Comparison of ENCODE assay signal across 15 mouse cellular contexts in the genomic region with DNA sequence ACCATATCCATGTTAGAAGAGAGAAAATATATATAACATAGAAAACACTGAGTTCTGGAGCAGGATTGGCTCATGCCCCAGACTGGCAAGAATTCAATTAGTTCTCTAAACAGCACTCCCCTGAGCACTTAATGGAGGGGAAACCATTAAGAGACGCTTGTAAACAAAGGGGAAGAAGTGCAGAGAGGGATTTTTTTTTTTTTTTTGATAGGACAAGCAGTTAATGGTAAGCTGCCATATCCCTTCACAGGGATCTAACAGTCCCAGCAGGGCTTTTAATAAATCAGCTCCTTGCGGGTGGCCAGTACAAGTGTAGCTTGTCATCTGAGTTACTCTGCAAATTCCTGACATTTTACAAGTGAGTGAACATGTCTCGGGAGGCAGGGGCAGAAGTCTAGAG.
DNase-seq lines count a peak whose midpoint lies in the region; ATAC-seq and TF ChIP-seq lines count a peak whose summit lies in the region.
"Had no signal": no experiment of that assay in that cellular context is flagged by ENCODE, and none has a peak within 500 bp of the region (broad histone marks: within the 10 kb centered on the region; RNA-seq: fewer than 3 reads in every experiment).

No protein-coding gene starts in this region.

- H3K36me3 ChIP-seq in heart, embryonic 15.5 days = no peaks in the 10 kb centered on the region
- H3K36me3 ChIP-seq in limb, embryonic 14.5 days (ENCODE audit: control insufficient read depth, insufficient read depth, low read length) = no peaks in the 10 kb centered on the region
- H3K36me3 ChIP-seq: embryonic facial prominence, embryonic 13.5 days; G1E; liver, embryonic 12.5 days had no signal

- H3K9me3 ChIP-seq in heart, embryonic 15.5 days (replicated peaks) = no peaks in the 10 kb centered on the region
- H3K9me3 ChIP-seq in limb, embryonic 14.5 days (ENCODE audit: control insufficient read depth, low read length) = no peaks in the 10 kb centered on the region
- H3K9me3 ChIP-seq: embryonic facial prominence, embryonic 13.5 days; G1E; liver, embryonic 12.5 days had no signal

- WGBS in heart, embryonic 15.5 days = 19% methylated on average over 3 of the region's 3 CpGs
- WGBS in limb, embryonic 14.5 days = 7% methylated on average over 3 of the region's 3 CpGs

- no peaks in the 10 kb centered on the region for H3K27me3 ChIP-seq in heart, embryonic 15.5 days
- H3K27me3 ChIP-seq in limb, embryonic 14.5 days (ENCODE audit: control insufficient read depth, insufficient read depth, low read length) = no peaks in the 10 kb centered on the region
- H3K27me3 ChIP-seq: embryonic facial prominence, embryonic 13.5 days; liver, embryonic 12.5 days had no signal

- no peak overlapping the region for H3K4me3 ChIP-seq in heart, embryonic 15.5 days
- H3K4me3 ChIP-seq in limb, embryonic 14.5 days (replicated peaks; ENCODE audit: low read length) = no peak overlapping the region
- H3K4me3 ChIP-seq: embryonic facial prominence, embryonic 13.5 days; liver, embryonic 12.5 days had no signal

- H3K4me1 ChIP-seq in heart, embryonic 15.5 days (replicated peaks) = peaks cover 12% of the 10 kb centered on the region
- H3K4me1 ChIP-seq in limb, embryonic 14.5 days (ENCODE audit: control insufficient read depth, insufficient read depth, low read length) = no peaks in the 10 kb centered on the region
- H3K4me1 ChIP-seq: liver, embryonic 12.5 days had no signal

- H3K4me2 ChIP-seq in heart, embryonic 15.5 days = no peak overlapping the region
- H3K4me2 ChIP-seq in limb, embryonic 14.5 days (replicated peaks; ENCODE audit: low read depth, low read length, severe bottlenecking) = no peak overlapping the region
- H3K4me2 ChIP-seq: embryonic facial prominence, embryonic 13.5 days; liver, embryonic 12.5 days had no signal

- H3K27ac ChIP-seq in heart, embryonic 15.5 days = 0 out of 2 replicates have a peak overlapping the region, but pooled peaks have one; percentile 15
- no peak overlapping the region for H3K27ac ChIP-seq in limb, embryonic 14.5 days (replicated peaks; ENCODE audit: low read depth, low read length)
- H3K27ac ChIP-seq: embryonic facial prominence, embryonic 13.5 days; liver, embryonic 12.5 days; macrophage had no signal

- TF ChIP-seq POLR2A in limb, embryonic 14.5 days (IDR thresholded peaks at IDR 0.05; ENCODE audit: borderline replicate concordance, extremely low read depth, insufficient read depth, insufficient read length) = no peak

- H3K9ac ChIP-seq in heart, embryonic 15.5 days = no peak overlapping the region
- H3K9ac ChIP-seq in limb, embryonic 14.5 days (ENCODE audit: low read depth, low read length, severe bottlenecking) = no peak overlapping the region
- H3K9ac ChIP-seq: embryonic facial prominence, embryonic 13.5 days; liver, embryonic 12.5 days had no signal

- ATAC-seq in heart, embryonic 15.5 days (replicated peaks; ENCODE audit: insufficient number of reproducible peaks, insufficient read depth, low FRiP score, low read depth) = no peak
- ATAC-seq in limb, embryonic 14.5 days (ENCODE audit: low FRiP score, low read depth) = no peak
- no peak for ATAC-seq in inflammation-experienced regulatory T-cells, adult 6 months
- ATAC-seq: intestine, embryonic 16.5 days; liver, embryonic 12.5 days had no signal

- no peak for DNase-seq in heart, adult 18-20 months
- peak; percentile 12 for DNase-seq in adipocyte (ENCODE audit: low spot score)
- peak; percentile 13 for DNase-seq in kidney, adult 9 months
- DNase-seq in limb, embryonic 14.5 days (ENCODE audit: low spot score) = peak; percentile 15
- no peak for DNase-seq in B cell, adult 2 months
- no peak for DNase-seq in heart, postnatal 4 days
- DNase-seq: cerebellum, adult 18-20 months; right cerebral cortex, postnatal 4 days had no signal

Comparison
In these comparisons a context has a peak if more than half of its experiments do, and no peak if none do; other contexts are left out.
1. DNase-seq: peak in adipocyte (single experiment), kidney, adult 9 months (single experiment) and limb, embryonic 14.5 days (single experiment); none in heart, adult 18-20 months (0 of 2), B cell, adult 2 months (0 of 2) and heart, postnatal 4 days (single experiment).